Mouse (Mus musculus) brain, embryonic 14.5 days (tissue): ENCODE measurements around the gene Ccdc117.

Source experiments
- CTCF ChIP-seq: fragments of 200-500 bp; IDR thresholded peaks from 2 replicates; pipeline ENCODE4 v1.5.1; 2012; ENCODE audit warnings: inconsistent platforms, mild to moderate bottlenecking, moderate library complexity, borderline replicate concordance; ENCODE audit not compliant: insufficient read depth, insufficient read length; ENCODE audit errors: extremely low read depth
- POLR2A ChIP-seq: fragments of 200-500 bp; IDR thresholded peaks from 2 replicates; pipeline ENCODE4 v1.6.1; 2012; ENCODE audit warnings: mild to moderate bottlenecking, inconsistent platforms, borderline replicate concordance; ENCODE audit not compliant: poor library complexity, insufficient read depth, insufficient read length, severe bottlenecking; ENCODE audit errors: extremely low read depth

DNA sequence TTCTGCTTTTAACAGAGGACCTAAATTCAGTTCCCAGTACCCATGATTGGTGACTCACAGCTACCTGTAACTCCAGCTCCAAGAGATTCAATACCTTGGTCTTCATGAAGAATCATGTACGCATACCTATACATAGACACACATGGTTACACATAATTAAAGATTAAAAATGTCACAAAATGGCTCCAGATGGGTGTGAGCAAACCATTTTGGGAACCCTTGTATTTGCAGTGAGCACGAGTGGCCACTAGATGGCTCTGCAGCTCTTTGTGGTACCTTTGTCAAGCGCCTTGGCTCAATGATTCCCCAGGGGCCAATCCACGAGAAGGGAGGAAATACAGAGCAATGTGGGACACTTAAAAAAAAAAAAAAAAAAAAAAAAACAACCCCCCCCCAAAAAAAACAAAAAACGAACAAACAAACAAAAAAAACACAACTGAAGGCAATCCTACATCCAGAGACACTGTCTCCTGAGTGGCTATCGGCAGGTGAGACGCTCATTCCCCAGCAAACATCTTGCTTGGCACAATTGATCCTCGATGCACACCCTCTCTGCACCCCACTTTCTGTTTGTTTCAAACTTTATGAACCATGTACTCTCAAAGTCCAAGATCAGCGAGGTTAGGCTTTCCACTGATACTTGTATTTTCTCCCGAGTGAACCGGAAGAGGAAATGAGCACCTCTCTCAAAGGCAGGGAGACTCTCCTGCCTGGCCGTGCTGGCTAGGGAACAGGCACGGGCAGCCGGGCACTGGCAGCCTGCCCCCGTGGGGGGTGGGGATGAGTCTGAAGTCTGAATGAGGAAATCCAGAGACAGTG lies 56.6 kb downstream of the Ccdc117 start:
- TF ChIP-seq POLR2A (no peak), CTCF (peak; percentile 91)
